Mouse (Mus musculus) ES-E14 (cell line): ENCODE data around the gene Nufip2.

ENCODE experiments used
- CHD2 ChIP-seq: IDR thresholded peaks from 2 replicates; pipeline ENCODE4 v1.6.1; 2014; ENCODE audit warnings: mild to moderate bottlenecking, low read depth, low read length, inconsistent platforms
- HCFC1 ChIP-seq: IDR thresholded peaks from 2 replicates; pipeline ENCODE4 v1.6.1; 2012; ENCODE audit warnings: low read length, inconsistent platforms, borderline replicate concordance; ENCODE audit not compliant: insufficient read depth
- MAFK ChIP-seq: IDR thresholded peaks from 2 replicates; pipeline ENCODE4 v1.6.1; 2014; ENCODE audit warnings: mild to moderate bottlenecking, low read depth, low read length, inconsistent platforms; ENCODE audit not compliant: insufficient read depth
- ZC3H11A ChIP-seq: IDR thresholded peaks from 2 replicates; pipeline ENCODE4 v1.6.1; 2012; ENCODE audit warnings: low read depth, mild to moderate bottlenecking, inconsistent platforms, low read length, borderline replicate concordance
- ZNF384 ChIP-seq: IDR thresholded peaks from 2 replicates; pipeline ENCODE4 v1.6.1; 2012; ENCODE audit warnings: low read depth, low read length, inconsistent platforms

DNA sequence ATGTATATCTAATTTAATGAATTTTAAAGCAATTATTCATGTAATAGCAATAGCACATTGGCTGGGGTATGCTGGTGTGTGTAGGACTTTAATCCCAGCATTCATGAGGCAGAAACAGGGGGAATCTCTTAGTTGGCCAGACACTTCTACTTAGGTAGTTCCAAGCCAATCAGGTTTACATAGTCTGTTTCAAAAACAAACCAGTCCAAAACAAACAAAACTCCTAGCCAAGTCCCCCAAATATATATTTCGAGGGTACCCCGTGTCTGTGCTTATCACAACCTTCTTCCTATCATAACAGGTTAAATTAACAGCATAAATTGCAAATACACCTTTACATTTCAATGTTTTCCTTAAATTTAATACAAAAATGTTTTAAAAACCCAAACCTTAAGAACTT, 1.1 kb upstream of the Nufip2 start:
- TF ChIP-seq CHD2 (no peak), ZC3H11A (no peak), MAFK (no peak), HCFC1 (no peak), ZNF384 (no peak)
